Mouse (Mus musculus) midbrain, postnatal 0 days (tissue): ENCODE data around the gene Vmn1r181. TPM values are rescaled to one million over a fixed set of nuclear protein-coding genes. Genes with fewer than 3 reads are reported as not detected.
"Not testable (repeated sequence)": the region's sequence is repeated elsewhere in the genome, so short reads cannot be mapped to it uniquely, and the experiment has no call there.

Experiments used
- ATAC-seq: fragments of 200-750 bp; cut with Nextera tagmentation; 2 replicates; pipeline ENCODE4 v1.8.0; 2017; ENCODE audit warnings: moderate number of reproducible peaks, mild to moderate bottlenecking, moderate TSS enrichment, moderate library complexity; ENCODE audit not compliant: low FRiP score
- DNase-seq: peaks from one replicate; pipeline ENCODE4 v3.0.0-alpha.2; 2015; ENCODE audit warnings: low spot score
- H3K27ac ChIP-seq: fragments of 300-500 bp; sonication (generic); 2 replicates; pipeline ENCODE4 v1.5.1; 2014; ENCODE audit warnings: low read depth, mild to moderate bottlenecking, low read length, mixed read lengths
- H3K27me3 ChIP-seq: fragments of 300-500 bp; sonication (generic); 2 replicates; pipeline ENCODE4 v1.6.1; 2014; ENCODE audit warnings: low read length, control low read depth, mixed read lengths; ENCODE audit not compliant: insufficient read depth
- H3K36me3 ChIP-seq: fragments of 300-500 bp; sonication (generic); 2 replicates; pipeline ENCODE4 v1.6.1; 2014; ENCODE audit warnings: low read length, control low read depth, mixed read lengths; ENCODE audit not compliant: insufficient read depth
- H3K4me1 ChIP-seq: fragments of 300-500 bp; sonication (generic); 2 replicates; pipeline ENCODE4 v1.6.1; 2014; ENCODE audit warnings: mild to moderate bottlenecking, control low read depth, antibody characterized with exemption, low read length, mixed read lengths; ENCODE audit not compliant: insufficient read depth
- H3K4me2 ChIP-seq: fragments of 300-500 bp; sonication (generic); 2 replicates; pipeline ENCODE4 v1.6.1; 2014; ENCODE audit warnings: low read depth, mild to moderate bottlenecking, low read length, mixed read lengths; ENCODE audit not compliant: poor library complexity, severe bottlenecking
- H3K4me3 ChIP-seq: fragments of 300-500 bp; sonication (generic); 2 replicates; pipeline ENCODE4 v1.5.1; 2014; ENCODE audit warnings: low read depth, mild to moderate bottlenecking, low read length, moderate library complexity
- H3K9ac ChIP-seq: fragments of 300-500 bp; sonication (generic); replicated peaks from 2 replicates; pipeline ENCODE4 v1.6.1; 2014; ENCODE audit warnings: mild to moderate bottlenecking, low read length, moderate library complexity, mixed read lengths; ENCODE audit not compliant: poor library complexity, severe bottlenecking
- H3K9me3 ChIP-seq: fragments of 300-500 bp; sonication (generic); 2 replicates; pipeline ENCODE4 v1.6.1; 2016; ENCODE audit warnings: low read length, control low read depth
- CTCF ChIP-seq: IDR thresholded peaks from 2 replicates; pipeline ENCODE4 v1.5.1; 2016; ENCODE audit warnings: antibody characterized with exemption, mild to moderate bottlenecking
- WGBS: fragments of 180-500 bp; shearing (Covaris S2); extraction: QIAGEN DNeasy Blood & Tissue Kit; methylation state at CpG from one replicate; pipeline ENCODE4 v1.1.7; 2014; 5-methylcytosine and 5-hydroxymethylcytosine counted together
- polyA plus RNA-seq: library from polyadenylated mRNA; unstranded; fragments of >200 nt; fragmentation: Nextera tagmentation; extraction: Ambion mirVana; gene quantifications from 2 replicates; pipeline ENCODE4 v1.2.1, GENCODE M21; 2015
- total RNA-seq: library from RNA; depleted of rRNA; stranded (reverse); fragments of >200 nt; gene quantifications from 2 replicates; pipeline ENCODE4 v1.2.3, GENCODE M21; 2014; rRNA removed

Gene Vmn1r181
- total RNA-seq (not detected in 2 replicates), polyA plus RNA-seq (not detected in 2 replicates)

DNA sequence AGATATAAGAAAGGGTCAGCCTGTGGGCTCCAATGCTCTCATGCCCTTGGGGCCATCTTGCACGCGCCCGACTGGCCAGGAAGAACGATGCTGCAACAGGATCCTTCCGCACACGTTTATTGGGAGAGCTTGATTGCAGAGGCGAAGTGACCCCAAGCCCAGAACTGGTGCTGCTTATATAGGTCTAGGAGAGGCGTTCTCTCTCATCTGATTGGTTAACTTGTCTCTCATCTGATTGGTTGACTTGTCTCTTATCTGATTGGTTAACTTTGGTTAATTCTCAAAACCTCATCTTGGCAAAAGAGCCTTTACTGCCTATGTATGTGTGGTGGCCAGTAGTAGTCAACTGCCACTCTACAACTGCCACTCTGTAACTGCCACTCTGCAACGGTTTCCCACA lies at the start of gene Vmn1r181:
TSS of gene Vmn1r181 (plus strand) at position 301 of the 400 bp plus-strand sequence.
- not testable (repeated sequence) for H3K4me3 ChIP-seq, H3K4me1 ChIP-seq, H3K4me2 ChIP-seq, H3K27ac ChIP-seq, H3K36me3 ChIP-seq, ATAC-seq, H3K9ac ChIP-seq, H3K27me3 ChIP-seq, DNase-seq
- 82% methylated on average over 9 of the region's 9 CpGs for WGBS
- peaks cover 48% of the 10 kb centered on the region; the same call in 1 of the 2 replicates for H3K9me3 ChIP-seq

DNA sequence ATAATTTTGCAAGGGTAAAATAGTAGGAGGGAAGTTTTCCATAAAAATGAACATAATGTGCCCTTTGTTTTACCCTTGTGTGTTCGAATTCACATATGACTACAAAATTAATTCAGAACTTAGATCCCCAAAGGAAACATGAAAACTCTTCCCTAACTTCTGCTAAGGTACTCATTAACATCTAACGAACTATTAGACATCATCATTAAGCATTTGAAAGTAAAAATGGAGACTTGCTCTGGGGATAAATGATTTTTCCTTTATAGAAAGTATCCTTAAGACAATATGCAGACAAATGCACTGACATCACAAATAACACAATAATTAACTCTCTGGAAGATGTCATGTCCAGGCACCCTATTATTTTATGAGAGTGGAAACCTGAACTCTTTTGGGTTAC lies 47.7 kb upstream of the Vmn1r181 start, which contains the start of gene Vmn1r179:
TSS of gene Vmn1r179 (plus strand) at position 301 of the 400 bp plus-strand sequence.
- H3K36me3 ChIP-seq = no peaks in the 10 kb centered on the region
- H3K9ac ChIP-seq = no peak within 1 kb of the TSS
- WGBS = 44% methylated on average over 2 of the region's 2 CpGs
- H3K4me3 ChIP-seq = no peak within 1 kb of the TSS
- no peaks in the 10 kb centered on the region for H3K27me3 ChIP-seq
- TF ChIP-seq CTCF = no peak
- H3K4me1 ChIP-seq = no peaks in the 10 kb centered on the region
- ATAC-seq = no peak
- DNase-seq = no peak
- H3K4me2 ChIP-seq = no peak within 1 kb of the TSS
- peaks cover 11% of the 10 kb centered on the region for H3K9me3 ChIP-seq
- no peak within 1 kb of the TSS for H3K27ac ChIP-seq

DNA sequence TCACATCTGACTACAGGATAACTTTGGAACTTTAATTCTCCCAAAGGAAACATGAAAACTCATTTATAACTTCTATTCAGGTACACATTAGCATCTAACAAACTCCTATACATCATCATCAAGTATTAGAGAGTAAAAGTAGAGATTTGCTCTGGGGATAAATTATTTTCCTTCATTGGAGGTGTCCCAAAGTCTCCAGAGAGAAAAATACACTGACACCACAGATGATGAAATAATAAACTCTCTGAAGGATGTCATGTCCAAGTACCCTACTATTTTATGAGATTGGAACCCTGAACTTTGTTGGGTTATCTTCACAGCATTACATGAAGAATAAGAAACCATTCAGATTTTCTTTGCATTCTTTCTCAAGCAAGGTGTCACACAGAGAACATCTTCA lies 24.1 kb upstream of the Vmn1r181 start, which contains the start of gene Vmn1r180:
TSS of gene Vmn1r180 (plus strand) at position 301 of the 400 bp plus-strand sequence.
- Histone ChIP-seq H3K9me3 (peaks cover 15% of the 10 kb centered on the region; the same call in 1 of the 2 replicates), H3K27ac (no peak within 1 kb of the TSS), H3K4me2 (no peak within 1 kb of the TSS), H3K4me3 (no peak within 1 kb of the TSS), H3K9ac (no peak within 1 kb of the TSS), H3K4me1 (no peaks in the 10 kb centered on the region), H3K27me3 (no peaks in the 10 kb centered on the region), H3K36me3 (no peaks in the 10 kb centered on the region)
- DNase-seq = no peak
- no peak for TF ChIP-seq CTCF
- ATAC-seq = no peak

DNA sequence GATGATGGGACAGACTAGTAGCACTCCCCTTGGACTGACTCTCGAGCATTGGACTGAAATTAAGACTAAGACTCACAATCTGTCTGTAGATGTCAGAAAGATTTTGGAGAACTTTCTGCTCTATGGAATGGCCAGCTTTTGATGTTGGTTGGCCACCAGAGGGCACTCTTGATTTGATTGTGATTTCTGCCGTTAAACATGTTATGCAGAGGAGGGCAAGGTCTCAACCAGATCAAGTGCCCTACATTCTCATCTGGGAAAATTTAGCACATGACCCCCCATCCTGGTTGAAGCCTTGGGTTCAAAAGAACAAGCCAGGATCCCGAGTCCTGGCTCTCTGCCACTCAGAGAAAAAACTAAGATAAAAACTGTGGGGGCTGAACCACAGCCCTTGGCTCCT lies 6.4 kb upstream of the Vmn1r181 start:
- not testable (repeated sequence) for H3K36me3 ChIP-seq, DNase-seq, ATAC-seq, H3K27me3 ChIP-seq, H3K4me2 ChIP-seq, H3K4me1 ChIP-seq, H3K4me3 ChIP-seq, H3K27ac ChIP-seq, H3K9ac ChIP-seq
- peak; percentile 13; the same call in 1 of the 2 replicates for TF ChIP-seq CTCF
- WGBS = 40% methylated on average over 3 of the region's 3 CpGs
- peaks cover 34% of the 10 kb centered on the region; the same call in 1 of the 2 replicates for H3K9me3 ChIP-seq

DNA sequence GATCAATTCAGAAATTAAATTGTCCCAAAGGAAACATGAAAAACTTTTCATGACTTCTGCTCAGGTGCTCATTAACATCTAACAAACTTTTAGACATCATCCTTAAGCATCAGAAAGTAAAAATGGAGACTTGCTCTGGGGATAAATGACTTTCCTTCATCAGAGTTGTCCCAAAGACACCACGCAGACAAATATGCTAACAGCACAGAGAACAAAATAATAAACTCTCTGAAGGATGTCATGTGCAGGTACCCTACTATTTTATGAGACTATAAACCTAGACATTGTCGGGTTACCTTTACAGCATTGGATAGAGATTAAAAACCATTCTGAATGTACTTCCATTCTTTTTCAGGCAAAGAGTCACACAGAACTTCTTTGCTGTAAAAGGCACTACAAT lies 27.0 kb downstream of the Vmn1r181 start, which contains the start of gene V1rd19:
TSS of gene V1rd19 (plus strand) at position 301 of the 400 bp plus-strand sequence.
- no peak for DNase-seq
- no peaks in the 10 kb centered on the region for H3K36me3 ChIP-seq
- no peak within 1 kb of the TSS for H3K9ac ChIP-seq
- H3K27ac ChIP-seq = no peak within 1 kb of the TSS
- 60% methylated on average over 2 of the region's 2 CpGs for WGBS
- H3K4me1 ChIP-seq = no peaks in the 10 kb centered on the region
- TF ChIP-seq CTCF = no peak
- H3K9me3 ChIP-seq = peaks cover 6% of the 10 kb centered on the region
- no peak for ATAC-seq
- no peaks in the 10 kb centered on the region for H3K27me3 ChIP-seq
- no peak within 1 kb of the TSS for H3K4me3 ChIP-seq
- H3K4me2 ChIP-seq = no peak within 1 kb of the TSS

Other genes starting within 250 kb of the Vmn1r181 start
- not detected in 2 replicates for gene Vmn1r174, start 222.3 kb upstream of the Vmn1r181 start, total RNA-seq
- not detected in 2 replicates for gene Vmn1r174, start 222.3 kb upstream of the Vmn1r181 start, polyA plus RNA-seq
- not detected in 2 replicates for gene Vmn1r175, start 164.0 kb upstream of the Vmn1r181 start, total RNA-seq
- gene Vmn1r175, start 164.0 kb upstream of the Vmn1r181 start, polyA plus RNA-seq = not detected in 2 replicates
- gene Vmn1r176, start 137.2 kb upstream of the Vmn1r181 start, total RNA-seq = not detected in 2 replicates
- gene Vmn1r176, start 137.2 kb upstream of the Vmn1r181 start, polyA plus RNA-seq = 0.05 TPM in 1 of 2 replicates, not detected in the other
- not detected in 2 replicates for gene Vmn1r177, start 108.2 kb upstream of the Vmn1r181 start, total RNA-seq
- gene Vmn1r177, start 108.2 kb upstream of the Vmn1r181 start, polyA plus RNA-seq = not detected in 2 replicates
- gene Vmn1r178, start 82.6 kb upstream of the Vmn1r181 start, total RNA-seq = not detected in 2 replicates
- not detected in 2 replicates for gene Vmn1r178, start 82.6 kb upstream of the Vmn1r181 start, polyA plus RNA-seq
- gene Vmn1r179, start 47.6 kb upstream of the Vmn1r181 start, total RNA-seq = not detected in 2 replicates
- gene Vmn1r179, start 47.6 kb upstream of the Vmn1r181 start, polyA plus RNA-seq = not detected in 2 replicates
- not detected in 2 replicates for gene Vmn1r180, start 24.0 kb upstream of the Vmn1r181 start, total RNA-seq
- gene Vmn1r180, start 24.0 kb upstream of the Vmn1r181 start, polyA plus RNA-seq = not detected in 2 replicates
- gene V1rd19, start 27.1 kb downstream of the Vmn1r181 start, total RNA-seq = not detected in 2 replicates
- gene V1rd19, start 27.1 kb downstream of the Vmn1r181 start, polyA plus RNA-seq = not detected in 2 replicates
- gene Vmn1r183, start 78.6 kb downstream of the Vmn1r181 start, total RNA-seq = not detected in 2 replicates
- not detected in 2 replicates for gene Vmn1r183, start 78.6 kb downstream of the Vmn1r181 start, polyA plus RNA-seq
- 32.7 and 41.2 TPM in 2 replicates for gene Zfp180, start 107.3 kb downstream of the Vmn1r181 start, total RNA-seq
- gene Zfp180, start 107.3 kb downstream of the Vmn1r181 start, polyA plus RNA-seq = 24.8 and 25.1 TPM in 2 replicates
- gene Zfp112, start 137.7 kb downstream of the Vmn1r181 start, total RNA-seq = 6.9 and 10.0 TPM in 2 replicates
- 4.2 and 4.3 TPM in 2 replicates for gene Zfp112, start 137.7 kb downstream of the Vmn1r181 start, polyA plus RNA-seq
- gene Zfp235, start 159.6 kb downstream of the Vmn1r181 start, total RNA-seq = 28.0 and 29.9 TPM in 2 replicates
- gene Zfp235, start 159.6 kb downstream of the Vmn1r181 start, polyA plus RNA-seq = 20.4 and 22.8 TPM in 2 replicates
- 4.1 and 5.3 TPM in 2 replicates for gene Zfp114, start 200.4 kb downstream of the Vmn1r181 start, total RNA-seq
- 2.1 and 2.4 TPM in 2 replicates for gene Zfp114, start 200.4 kb downstream of the Vmn1r181 start, polyA plus RNA-seq
- gene Zfp111, start 236.8 kb downstream of the Vmn1r181 start, total RNA-seq = 6.2 and 6.7 TPM in 2 replicates
- 2.5 and 2.6 TPM in 2 replicates for gene Zfp111, start 236.8 kb downstream of the Vmn1r181 start, polyA plus RNA-seq